Mouse (Mus musculus) regulatory T cell (primary cell): Measurements from ENCODE around the gene Eps15l1.

Experiments used
- in situ Hi-C: fragments of 300-600 bp; cut with MboI, MseI; formaldehyde crosslinking; loops from one replicate; pipeline ENCODE4 v1.15.1; 2025; ENCODE audit warnings: high pct_unique_total_duplicates

Gene Eps15l1

DNA sequence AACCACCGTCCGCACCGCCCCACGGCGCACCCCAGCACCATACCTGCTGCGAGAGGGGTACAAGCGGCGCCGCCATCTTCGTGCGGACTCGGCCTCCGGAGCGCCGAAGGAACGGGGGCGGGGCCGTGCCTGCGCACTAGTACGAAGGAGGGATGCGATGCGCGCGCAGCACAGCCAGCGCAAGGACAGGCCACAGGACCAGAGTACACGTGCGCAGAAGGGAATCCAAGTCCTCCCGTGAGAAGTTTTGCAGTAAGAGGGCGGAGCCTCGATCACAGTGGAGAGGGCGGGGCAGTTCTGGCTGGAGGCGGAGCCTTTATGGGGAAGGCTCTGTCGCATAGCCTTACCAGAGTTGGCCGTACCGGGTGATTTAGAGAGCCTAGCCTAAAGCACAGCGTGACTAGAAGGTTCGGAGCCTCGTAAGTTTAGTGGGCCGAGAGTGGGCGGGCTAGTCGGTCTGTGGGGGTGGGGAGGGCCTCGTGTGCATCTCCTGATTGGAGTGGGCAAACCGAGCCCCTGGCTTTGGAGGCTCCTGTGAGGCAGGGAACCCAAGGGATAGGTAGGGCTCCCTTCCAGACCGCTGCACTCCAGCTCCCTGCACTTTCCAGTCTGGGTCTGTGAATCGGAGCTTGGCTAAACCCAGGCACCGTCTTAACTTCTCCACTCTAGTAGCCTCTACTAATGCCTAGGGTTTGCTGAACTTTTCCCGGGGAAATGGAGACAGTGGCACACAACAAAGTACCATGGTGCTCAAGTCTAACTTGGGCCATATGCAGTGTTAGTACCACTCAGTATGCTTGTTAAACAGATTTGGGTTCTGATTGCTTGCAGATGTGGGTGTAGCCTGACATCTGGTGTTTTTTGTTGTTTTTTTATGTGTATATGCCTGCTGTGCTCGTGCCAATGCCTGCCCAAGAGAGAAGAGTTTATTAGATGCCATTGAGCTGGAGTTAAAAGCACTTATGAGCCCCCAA, at the start of gene Eps15l1:
TSS of gene Eps15l1 (minus strand) at position 99 of the 974 bp plus-strand sequence.
- in situ Hi-C loops, result loop anchor here (5.0 to 10.0 kb wide), 3 partner anchors 39 to 477 kb away; no protein-coding TSS in a partner anchor

DNA sequence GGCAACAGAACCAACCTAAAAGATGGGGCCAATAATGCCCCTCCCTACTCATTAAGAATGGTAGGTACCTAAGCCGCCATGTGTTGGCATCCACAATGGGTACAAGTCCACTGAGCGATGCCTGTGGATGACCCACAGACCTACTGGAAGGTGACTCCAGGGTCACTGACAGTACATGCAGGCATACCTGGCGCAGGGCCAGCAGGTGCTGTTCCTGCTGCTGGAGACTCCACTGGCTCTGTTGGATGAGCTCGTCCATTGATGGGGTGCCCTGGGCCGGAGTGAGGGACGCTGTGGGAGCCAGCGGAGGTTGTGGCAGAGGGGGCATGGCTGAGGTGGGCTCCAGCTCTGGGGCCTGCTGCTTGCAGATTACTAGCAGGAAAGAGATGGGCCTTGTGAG, 49.4 kb upstream of the Eps15l1 start:
- in situ Hi-C loops, result no loop called here

DNA sequence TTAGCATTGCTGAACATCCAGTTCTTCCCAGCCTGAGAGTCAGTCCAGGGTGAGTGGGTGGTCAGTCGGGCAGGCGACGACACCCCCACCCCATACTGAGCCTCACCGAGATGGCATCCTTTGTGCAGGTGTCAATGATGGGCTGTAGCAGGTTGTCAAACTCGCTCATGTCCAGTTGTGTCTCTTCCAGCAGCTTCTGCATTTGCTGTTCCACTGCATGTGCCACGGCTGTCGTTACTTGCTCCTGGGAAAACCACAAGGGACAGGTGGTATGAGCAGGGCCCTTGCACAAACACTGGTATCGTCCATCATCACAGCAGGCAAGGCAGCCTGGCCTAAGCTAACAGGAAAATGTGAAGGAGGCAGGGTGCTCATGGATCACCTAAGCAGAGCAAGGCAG, 48.7 kb upstream of the Eps15l1 start:
- in situ Hi-C loops, result no loop called here

DNA sequence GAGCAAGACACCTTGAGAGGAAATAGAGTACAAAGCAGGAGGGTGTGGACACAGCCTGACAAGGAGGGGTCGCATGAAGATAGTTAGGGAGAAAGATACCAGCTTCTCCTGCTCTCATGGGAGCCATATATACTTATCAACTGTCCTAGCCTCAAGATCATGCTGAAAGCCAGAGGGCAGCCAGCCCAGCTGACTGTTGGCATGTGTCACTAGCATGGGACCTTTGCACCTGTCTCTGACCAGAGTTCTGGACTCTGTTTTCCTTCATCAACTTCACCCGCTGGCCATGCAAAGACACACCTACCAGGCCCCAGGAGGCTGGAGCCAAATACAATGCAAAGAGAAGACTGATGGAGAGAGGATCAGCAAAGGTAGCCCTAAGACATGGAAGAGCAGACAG, 48.0 kb upstream of the Eps15l1 start:
- in situ Hi-C loops, result no loop called here

DNA sequence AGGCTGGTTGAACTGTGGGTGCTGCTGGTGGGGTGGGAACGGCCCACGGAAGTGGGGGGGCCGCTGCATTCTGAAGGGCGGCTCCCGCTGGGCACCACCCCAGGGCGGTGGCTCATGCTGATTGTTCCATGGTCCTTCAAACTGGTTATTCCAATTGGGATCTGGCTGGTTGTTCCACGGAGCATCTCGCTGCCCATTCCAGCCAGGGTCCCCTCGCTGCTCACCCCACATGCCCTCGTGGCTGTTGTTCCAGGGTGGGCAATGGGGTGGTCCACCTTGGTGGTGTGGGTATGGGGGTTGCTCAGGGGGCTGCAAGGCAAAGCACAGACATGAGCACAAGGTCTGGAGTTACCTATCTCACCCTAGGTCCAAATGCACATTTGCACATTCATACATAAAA, 43.0 kb upstream of the Eps15l1 start:
- in situ Hi-C loops, result no loop called here

DNA sequence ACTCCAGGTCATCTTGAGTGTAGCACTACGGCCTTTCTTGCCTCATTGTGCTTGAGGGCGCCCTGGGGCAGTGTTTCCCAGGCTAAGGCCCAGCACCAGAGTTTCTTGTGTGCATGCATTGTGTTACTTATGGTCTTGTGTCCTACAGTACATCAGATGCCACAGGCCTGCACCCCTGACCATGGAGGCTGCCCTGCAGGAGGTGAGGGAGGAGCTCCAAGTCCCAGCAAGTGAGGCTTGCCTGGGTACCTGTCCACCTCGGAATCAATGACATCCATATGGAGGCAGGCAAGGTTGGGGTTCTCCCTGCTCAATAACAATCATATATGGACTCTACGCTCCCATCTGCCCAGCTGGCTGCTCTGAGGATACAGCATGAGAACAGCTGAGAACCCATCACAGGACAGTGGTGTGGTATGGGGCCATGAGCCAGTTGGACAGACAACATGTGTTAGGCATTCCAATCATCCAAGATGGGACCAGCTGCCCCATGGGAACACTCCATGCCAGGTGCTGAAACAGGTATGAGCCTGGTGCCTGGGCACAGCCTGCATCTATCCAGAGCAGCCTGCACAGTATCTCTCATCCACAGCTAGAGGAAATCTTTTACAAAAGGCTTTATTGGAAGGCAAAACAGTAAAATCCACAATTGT, 38.7 kb upstream of the Eps15l1 start:
- in situ Hi-C loops, result no loop called here

DNA sequence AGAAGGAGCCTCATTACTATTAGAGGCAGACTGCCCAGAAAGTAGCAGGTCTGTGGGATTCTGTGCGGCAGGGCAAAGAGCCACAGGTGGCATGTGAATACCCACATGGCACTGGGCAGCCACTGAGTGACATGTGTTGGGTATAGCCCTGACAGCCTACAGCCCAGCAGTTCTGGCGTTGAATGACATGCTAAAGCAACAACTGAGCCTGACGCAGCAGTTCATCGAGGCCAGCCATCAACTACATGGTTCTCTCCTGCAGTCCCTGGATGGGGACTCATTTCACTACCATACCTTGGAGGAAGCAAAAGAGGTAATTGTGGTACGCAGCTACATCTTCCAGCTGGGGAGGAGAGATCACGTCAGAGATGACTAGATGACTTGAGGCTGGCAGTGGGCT, 37.2 kb upstream of the Eps15l1 start:
- in situ Hi-C loops, result no loop called here

DNA sequence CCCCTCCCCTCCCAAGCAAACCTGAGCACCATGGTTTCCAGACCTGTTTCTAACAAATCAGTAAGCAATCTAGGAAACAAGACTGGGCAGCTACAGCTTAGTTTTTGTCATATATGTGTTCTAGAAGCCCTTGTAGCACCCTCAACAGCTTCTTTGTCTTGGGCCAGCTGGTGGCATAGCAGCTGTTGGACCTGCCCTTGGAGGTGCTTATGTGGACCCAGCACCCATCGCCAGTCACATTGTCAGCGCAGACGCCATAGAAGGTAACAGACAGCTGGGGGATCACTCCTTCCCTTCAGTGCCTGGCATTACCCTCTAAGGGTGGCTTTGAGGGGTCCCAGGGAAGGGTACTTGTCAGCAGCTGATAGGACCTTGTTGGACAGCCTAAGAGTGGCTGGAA, 36.5 kb upstream of the Eps15l1 start:
- in situ Hi-C loops, result no loop called here

DNA sequence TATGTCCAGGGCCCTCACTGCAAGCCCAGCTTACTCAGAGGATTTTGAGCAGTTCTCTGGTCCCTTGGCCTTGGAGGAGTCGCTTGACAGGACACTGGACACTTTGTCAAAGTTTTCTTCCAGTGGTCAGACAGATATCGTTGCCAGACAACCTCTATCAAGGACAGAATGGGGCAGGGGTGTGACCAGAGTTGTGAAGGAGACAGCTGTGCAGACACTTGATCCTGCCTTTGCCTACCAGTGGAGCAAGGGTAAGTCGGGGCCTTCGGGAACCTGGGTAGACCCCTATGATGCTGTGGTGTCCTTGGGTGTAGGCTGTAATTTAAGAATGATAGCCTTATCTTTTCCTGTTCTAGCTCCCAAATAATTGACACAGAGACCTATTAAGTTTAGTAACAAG, 34.1 kb upstream of the Eps15l1 start:
- in situ Hi-C loops, result no loop called here

DNA sequence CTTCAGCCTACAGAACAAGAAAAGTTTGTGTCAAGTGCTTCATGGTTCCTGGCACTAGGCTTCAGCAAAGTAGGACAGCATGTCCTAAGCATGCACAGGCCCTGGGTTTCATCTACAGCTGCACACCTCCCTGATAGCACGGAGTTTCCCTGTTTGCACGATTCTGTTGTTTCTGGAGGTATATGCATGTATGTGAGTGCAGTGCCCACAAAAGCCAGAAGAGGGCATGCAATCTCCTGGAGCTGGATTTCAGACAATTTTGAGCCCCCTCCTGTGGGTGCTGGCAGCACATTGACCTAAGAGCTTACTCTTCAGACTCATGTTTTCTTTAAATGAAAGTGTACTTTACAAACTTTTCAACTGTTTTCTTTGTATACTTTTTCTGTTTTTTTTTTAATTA, 32.6 kb upstream of the Eps15l1 start:
- in situ Hi-C loops, result no loop called here

DNA sequence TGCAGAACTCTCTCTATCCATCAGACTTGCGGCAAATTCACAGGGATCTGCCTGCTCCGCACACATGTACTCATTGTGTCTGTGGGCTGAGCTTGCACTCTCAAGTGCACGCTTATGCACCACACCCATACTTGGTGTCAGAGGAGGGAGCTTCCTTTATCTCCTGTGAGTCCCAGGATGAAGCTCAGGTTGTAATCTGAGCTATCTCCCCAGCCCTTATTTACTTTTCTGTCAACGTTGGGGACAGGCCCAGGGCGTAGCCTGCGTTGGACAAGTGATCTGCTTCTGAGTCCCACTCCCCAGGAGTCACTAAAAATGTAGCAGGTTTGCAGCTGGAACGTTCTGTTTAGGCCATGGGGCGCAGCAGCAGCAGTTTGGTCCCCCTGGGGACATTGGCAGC, 30.3 kb upstream of the Eps15l1 start:
- in situ Hi-C loops, result no loop called here

DNA sequence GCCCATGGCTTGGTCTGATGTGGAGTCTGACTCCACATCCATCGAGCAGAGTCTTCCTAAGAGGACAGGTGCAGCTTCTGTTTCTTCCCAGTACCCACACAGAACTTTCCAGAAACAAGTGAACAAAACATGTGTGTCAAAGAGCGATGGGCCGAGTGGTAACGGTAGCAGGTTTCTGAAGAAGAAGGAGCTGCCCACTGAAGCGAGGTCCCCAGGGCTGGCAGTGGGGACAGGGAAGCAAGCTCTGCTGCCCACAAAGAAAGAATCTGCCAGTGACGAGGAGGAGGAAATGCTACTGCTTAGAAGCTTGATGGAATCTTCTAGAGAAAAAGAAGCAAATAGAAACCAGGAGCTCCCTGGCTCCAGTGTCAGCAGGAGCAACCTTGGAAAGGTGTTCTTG, 23.8 kb upstream of the Eps15l1 start:
- in situ Hi-C loops, result no loop called here

DNA sequence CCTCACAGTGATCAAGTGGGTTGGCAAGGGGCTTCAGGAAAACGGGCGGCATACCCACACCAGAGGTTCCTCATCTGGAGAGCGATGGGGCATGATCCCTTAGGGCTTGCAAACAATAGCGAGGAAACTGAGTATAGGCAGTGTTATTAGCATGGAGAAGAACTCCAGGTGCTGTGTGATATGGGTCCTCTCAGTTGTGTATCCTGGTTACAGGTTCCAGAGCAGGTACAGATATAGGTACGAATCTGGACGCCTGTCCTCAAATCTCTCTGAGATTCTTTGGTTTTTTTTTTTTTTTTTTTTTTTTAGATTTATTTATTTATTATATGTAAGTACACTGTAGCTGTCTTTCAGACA, 22.7 kb upstream of the Eps15l1 start:
- in situ Hi-C loops, result no loop called here

DNA sequence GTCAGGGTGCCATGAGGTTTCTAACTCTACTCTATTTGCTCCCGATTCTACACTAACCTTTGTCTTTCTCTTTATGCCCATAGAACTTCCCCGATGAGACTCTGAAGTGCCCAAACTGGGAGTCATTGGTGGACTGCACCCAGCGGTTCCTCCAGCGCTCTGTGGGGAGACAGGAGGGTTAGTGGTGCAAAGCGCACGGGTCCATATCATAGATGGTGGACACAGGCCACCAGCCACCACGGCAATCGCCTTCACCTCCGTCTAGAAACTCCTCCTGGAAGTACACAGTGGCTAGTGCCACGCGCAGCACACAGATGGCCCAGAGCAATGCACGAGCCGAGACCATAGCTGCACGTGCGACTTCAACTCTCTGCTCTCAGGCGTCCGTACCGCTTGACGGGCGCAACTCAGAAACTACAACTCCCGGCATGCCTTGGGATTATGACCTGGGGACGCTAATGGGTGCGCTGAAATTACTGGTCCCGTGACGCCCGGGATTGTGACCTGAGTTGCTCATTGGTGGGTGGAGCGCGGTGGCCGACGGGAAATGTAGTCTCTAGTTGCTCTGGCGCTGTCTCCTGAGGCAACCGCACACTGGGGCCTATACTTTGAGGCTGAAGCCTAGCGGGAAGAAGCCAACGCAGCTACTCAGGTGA, 22.2 kb upstream of the Eps15l1 start, which contains the start of the genes Calr3 and 1700030K09Rik:
TSS of gene Calr3 (minus strand) at position 533 of the 656 bp plus-strand sequence.
TSS of gene 1700030K09Rik (plus strand) at position 543 of the 656 bp plus-strand sequence.
- in situ Hi-C loops, result no loop called here

DNA sequence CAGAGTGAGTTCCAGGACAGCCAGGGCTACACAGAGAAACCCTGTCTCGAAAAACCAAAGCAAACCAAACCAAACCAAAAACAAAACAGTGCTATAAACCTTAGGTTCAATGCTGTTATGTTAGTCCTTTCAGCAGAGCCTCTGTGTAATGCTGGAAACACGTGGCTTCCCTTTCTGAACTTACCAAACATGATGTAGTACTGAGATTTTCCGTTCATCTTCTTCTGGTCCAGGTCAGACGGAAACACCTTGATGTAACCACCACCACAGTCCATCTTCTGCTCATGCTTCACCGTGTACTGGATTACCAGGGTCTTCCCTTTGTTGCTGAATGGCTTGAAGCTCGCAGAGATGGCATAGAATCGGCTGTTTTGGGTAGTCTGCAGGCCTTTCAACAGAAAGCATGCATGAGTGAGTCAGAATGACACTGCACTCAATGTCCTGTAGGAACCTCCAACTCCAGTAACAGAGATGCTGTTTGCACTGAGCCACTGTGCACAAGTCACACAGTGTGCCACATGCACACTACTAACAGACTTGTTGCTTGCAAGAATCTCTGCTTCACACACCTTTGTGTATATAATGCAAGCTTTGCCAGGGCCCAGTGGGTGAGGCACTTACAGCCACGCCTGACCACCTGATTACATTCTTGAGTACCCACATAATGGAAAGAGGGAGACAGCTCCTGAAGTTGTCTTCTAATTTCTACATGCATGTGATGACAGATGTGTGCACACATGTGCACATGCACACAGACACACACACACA, 17.2 kb upstream of the Eps15l1 start:
- in situ Hi-C loops, result no loop called here

DNA sequence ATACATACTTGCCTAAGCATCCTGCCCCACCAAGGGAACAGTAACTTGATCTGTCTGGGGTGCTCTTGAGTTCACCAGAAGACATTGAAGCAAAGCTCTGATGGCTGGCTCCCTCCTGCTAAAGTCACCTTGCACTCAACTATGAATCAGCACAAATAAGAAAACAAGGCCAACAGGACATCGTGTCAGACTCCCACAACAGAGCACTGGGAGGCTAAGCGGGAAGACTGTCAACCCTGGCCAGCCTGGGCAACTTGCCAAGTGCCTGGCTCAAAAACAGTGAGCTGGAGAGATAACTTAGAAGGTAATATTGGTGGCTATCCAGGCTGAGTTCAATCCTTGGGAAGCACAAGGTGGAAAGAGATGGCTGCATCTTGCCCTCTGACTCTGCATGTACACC, 13.7 kb upstream of the Eps15l1 start:
- in situ Hi-C loops, result no loop called here

DNA sequence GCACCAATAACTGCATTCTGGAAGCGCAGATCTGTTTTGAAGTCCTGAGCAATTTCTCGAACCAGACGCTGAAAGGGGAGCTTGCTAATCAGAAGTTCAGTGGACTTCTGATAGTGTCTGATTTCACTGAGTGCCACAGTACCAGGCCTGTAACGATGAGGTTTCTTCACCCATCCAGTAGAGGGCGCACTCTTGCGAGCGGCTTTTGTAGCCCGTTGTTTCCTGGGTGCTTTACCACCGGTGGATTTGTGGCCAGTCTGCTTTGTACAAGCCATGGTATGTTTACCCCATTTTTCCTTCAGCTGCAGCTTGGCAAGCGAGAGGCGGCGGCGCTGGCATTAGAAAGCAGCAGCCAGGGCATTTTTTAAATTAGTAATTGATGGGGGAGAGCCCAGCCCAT, 8.4 kb upstream of the Eps15l1 start:
- in situ Hi-C loops, result loop anchor here (10.0 kb wide), 1 partner anchor 485 kb away; no protein-coding TSS in a partner anchor

DNA sequence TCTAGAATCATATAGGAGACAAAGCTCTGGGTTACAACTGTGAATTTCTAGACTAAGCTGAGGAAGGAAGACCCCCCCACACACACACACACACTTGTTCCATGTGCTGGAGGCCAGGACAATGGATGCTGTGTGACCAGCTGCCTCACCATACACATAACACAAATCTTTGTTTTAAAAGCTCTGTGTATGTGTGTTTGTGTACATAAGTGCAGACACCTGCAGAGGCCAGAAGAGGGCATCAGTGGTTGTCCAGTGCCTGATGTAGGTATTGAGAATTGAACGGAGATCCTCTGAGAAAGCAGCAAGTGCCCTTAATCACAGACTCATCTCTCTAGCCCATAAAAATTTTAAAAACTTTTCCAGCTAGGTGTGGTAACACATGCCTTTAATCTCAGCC, 1.7 kb upstream of the Eps15l1 start:
- in situ Hi-C loops, result loop anchor here (5.0 to 10.0 kb wide), 3 partner anchors 41 to 478 kb away; no protein-coding TSS in a partner anchor

DNA sequence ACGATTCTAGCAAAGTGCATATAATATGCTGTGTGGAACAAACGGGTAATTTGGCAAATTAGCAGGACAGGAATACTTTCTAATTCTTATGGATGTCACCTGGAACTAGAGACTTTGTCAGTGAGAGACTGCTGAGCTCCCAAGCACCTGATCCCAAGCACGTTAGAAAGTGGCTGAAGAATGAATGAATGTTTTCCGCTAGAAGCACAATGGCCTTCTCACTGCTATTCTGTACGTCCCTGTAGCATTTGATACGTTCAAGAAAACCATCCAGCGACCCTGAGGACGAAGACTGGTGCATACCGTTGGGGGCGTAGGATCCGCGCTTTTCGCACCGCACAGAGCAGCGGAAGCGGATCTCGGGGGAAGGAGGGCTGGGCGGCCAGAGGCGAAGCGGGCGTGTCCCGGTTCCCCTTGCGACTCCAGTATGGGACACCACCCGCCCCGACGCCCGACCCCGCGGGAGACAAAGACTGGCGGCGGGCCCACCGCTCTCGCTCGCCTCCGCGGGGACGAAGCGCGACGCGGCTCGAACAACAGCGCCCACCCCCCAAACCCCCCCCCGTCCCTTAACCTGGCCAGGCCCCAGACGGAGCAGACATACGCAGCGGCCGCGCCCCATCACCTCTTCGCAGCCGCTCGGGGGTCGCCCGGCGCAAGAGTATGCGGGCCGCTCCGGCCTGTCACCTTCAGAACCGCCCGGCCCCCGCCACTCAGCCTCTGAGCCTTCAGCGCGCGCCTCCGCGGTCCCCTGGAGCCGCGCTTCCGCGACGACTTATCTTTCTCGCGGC, 494 bp downstream of the Eps15l1 start:
- in situ Hi-C loops, result loop anchor here (5.0 to 10.0 kb wide), 3 partner anchors 38 to 476 kb away; no protein-coding TSS in a partner anchor

DNA sequence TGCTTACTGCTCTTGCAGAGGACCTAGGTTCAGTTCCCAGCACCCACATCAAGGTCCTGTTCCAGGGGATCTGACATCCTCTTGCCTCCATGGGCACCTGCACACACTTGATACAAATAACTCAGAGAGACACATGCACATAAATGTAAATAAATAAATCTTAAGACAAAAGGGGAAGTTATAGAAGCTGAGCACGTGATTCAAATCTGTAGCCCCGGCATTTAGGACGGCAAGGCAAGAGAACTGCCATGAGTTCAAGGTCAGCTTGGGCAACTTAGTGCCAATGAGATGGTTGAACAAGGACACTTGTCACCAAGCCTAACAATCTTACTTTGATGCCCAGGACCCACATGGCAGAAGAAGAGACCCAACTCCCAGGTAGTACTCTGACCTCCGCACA, 3.2 kb downstream of the Eps15l1 start:
- in situ Hi-C loops, result no loop called here
